Mouse (Mus musculus): ENCODE data around the gene Umps. TPM values are rescaled to one million over a fixed set of nuclear protein-coding genes. Genes with fewer than 3 reads are reported as not detected.
A peak's percentile ranks its signal among the peaks of the same experiment; 100 is the strongest.

Gene Umps
- polyA plus RNA-seq, 1 experiment, result 18.9 TPM

DNA sequence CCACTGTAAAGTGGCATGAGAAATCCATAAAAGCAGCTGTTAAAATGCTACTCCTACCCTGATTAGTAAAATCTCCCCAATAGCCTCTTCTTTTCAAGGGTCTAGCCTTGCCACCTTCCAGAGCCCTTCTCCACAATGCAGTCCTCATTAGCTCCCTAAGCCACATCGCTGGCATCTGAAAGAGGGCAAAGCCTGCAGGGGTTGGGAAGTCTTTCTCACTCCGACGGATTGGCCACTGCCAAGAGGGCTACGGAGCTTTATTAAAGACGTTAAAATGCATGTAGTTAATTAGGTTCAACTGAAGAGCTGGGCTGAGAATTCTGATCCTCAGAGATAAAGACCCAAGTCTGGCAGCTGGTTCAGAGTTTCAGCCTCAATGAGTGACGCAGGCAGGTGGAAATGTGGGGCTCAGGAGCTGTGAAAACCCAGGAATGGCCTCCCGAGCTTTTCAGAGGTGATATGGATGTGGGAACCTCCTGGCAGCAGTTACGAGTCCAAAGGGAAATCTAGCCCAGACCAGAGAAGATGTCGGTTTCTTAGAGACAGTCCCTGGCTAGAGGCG, 36.8 kb upstream of the Umps start:
- no peaks in the 10 kb centered on the region for H3K36me3 ChIP-seq (ENCODE audit: control insufficient read depth, insufficient read depth)
- no peaks in the 10 kb centered on the region for H3K27me3 ChIP-seq (ENCODE audit: control insufficient read depth, insufficient read depth, insufficient read length)
- no peak overlapping the region for H3ac ChIP-seq (ENCODE audit: control insufficient read depth, insufficient read length)
- no peak for TF ChIP-seq MYOG (IDR thresholded peaks at IDR 0.05; ENCODE audit: control insufficient read depth in 1 of 3, insufficient read depth in 1 of 3, insufficient read length in 2 of 3, low read depth in 2 of 3)
- no peak for TF ChIP-seq SRF (IDR thresholded peaks at IDR 0.05; ENCODE audit: control insufficient read depth, insufficient read length, low read depth)
- no peak for TF ChIP-seq E2F4 (IDR thresholded peaks at IDR 0.05; ENCODE audit: insufficient read depth)
- TF ChIP-seq REST (IDR thresholded peaks at IDR 0.05; ENCODE audit: insufficient read depth, insufficient read length), result no peak
- TF ChIP-seq MYOD1 (IDR thresholded peaks at IDR 0.05; ENCODE audit: control insufficient read depth in 1 of 3, insufficient read length in 2 of 3, low read depth in 2 of 3), result peak; percentile 47 to 82 (median 79)
- no peaks in the 10 kb centered on the region for H3K79me2 ChIP-seq (ENCODE audit: control insufficient read depth, insufficient read depth)
- no peak overlapping the region for H3K4me3 ChIP-seq
- H3K4me2 ChIP-seq (ENCODE audit: low read depth), result no peak overlapping the region

DNA sequence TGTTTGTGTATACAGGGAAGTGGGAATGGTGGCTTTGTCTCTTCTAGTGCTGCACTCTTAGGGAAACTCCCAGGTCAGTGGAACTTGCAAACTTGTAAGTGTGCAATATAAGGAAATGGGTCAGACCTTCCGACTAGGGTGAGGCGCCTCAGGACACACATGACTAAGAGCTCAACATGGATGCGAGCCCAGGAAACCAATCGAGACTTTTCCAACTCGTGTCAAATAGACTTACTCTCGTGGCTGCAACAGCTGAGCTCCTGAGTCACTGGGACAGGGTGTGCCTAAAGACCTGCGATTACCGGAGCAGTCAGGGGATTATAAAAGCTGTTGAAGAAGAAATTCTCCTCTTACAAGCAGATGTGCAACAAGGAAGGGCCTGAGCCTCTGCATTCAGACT, 33.9 kb upstream of the Umps start:
- peak overlapping the region; percentile 13 for H3K4me2 ChIP-seq (ENCODE audit: low read depth)
- H3K79me2 ChIP-seq (ENCODE audit: control insufficient read depth, insufficient read depth), result no peaks in the 10 kb centered on the region
- H3K27me3 ChIP-seq (ENCODE audit: control insufficient read depth, insufficient read depth, insufficient read length), result peaks cover 6% of the 10 kb centered on the region
- no peak for TF ChIP-seq POLR2AphosphoS2 (IDR thresholded peaks at IDR 0.05; ENCODE audit: insufficient read length, low read depth)
- TF ChIP-seq POLR2A (IDR thresholded peaks at IDR 0.05; ENCODE audit: insufficient read length, low read depth), result no peak
- no peak for TF ChIP-seq USF1 (IDR thresholded peaks at IDR 0.05; ENCODE audit: low read depth)
- TF ChIP-seq MYOG (IDR thresholded peaks at IDR 0.05; ENCODE audit: control insufficient read depth in 1 of 3, insufficient read depth in 1 of 3, insufficient read length in 2 of 3, low read depth in 2 of 3), result no peak
- no peak for TF ChIP-seq TCF12 (IDR thresholded peaks at IDR 0.05; ENCODE audit: insufficient read depth, poor library complexity, severe bottlenecking)
- no peak for TF ChIP-seq REST (IDR thresholded peaks at IDR 0.05; ENCODE audit: insufficient read depth, insufficient read length)
- TF ChIP-seq SRF (IDR thresholded peaks at IDR 0.05; ENCODE audit: control insufficient read depth, insufficient read length, low read depth), result no peak
- TF ChIP-seq CEBPB (IDR thresholded peaks at IDR 0.05; ENCODE audit: insufficient read depth, poor library complexity, severe bottlenecking), result no peak
- TF ChIP-seq E2F4 (IDR thresholded peaks at IDR 0.05; ENCODE audit: insufficient read depth), result no peak
- TF ChIP-seq TCF3 (IDR thresholded peaks at IDR 0.05; ENCODE audit: insufficient read length, low read depth), result no peak
- TF ChIP-seq MYOD1 (IDR thresholded peaks at IDR 0.05; ENCODE audit: control insufficient read depth in 1 of 3, insufficient read length in 2 of 3, low read depth in 2 of 3), result no peak
- no peak for TF ChIP-seq MAX (IDR thresholded peaks at IDR 0.05; ENCODE audit: low read depth)
- H3ac ChIP-seq (ENCODE audit: control insufficient read depth, insufficient read length), result no peak overlapping the region
- no peak overlapping the region for H3K4me3 ChIP-seq
- no peaks in the 10 kb centered on the region for H3K36me3 ChIP-seq (ENCODE audit: control insufficient read depth, insufficient read depth)

DNA sequence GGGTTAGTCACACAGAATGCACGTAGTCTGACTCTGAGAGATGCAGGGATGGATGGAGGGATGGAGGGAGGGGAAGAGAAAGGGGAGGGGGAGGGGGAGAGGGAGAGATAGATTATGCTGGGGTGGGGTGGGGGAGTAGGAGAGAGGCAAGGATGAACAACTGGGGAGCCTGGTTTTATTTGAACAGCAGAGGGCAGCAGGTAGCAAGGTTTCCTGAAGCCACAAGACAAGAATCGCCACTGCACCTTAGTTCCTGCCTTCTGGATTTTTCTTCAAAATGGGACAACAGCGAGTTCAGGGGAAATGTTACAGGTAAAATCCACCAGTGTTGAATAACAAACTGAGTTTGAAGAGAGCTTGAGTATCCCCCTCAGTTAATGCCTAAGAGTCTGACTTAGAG, 32.5 kb upstream of the Umps start:
- Histone ChIP-seq H3K4me2 (ENCODE audit: low read depth) (no peak overlapping the region), H3ac (ENCODE audit: control insufficient read depth, insufficient read length) (no peak overlapping the region), H3K36me3 (ENCODE audit: control insufficient read depth, insufficient read depth) (no peaks in the 10 kb centered on the region), H3K4me3 (no peak overlapping the region), H3K27me3 (ENCODE audit: control insufficient read depth, insufficient read depth, insufficient read length) (peaks cover 6% of the 10 kb centered on the region), H3K79me2 (ENCODE audit: control insufficient read depth, insufficient read depth) (no peaks in the 10 kb centered on the region)
- TF ChIP-seq POLR2A (IDR thresholded peaks at IDR 0.05; ENCODE audit: insufficient read length, low read depth) (no peak), MYOD1 (IDR thresholded peaks at IDR 0.05; ENCODE audit: control insufficient read depth in 1 of 3, insufficient read length in 2 of 3, low read depth in 2 of 3) (no peak), MYOG (IDR thresholded peaks at IDR 0.05; ENCODE audit: control insufficient read depth in 1 of 3, insufficient read depth in 1 of 3, insufficient read length in 2 of 3, low read depth in 2 of 3) (no peak), MAX (IDR thresholded peaks at IDR 0.05; ENCODE audit: low read depth) (no peak), TCF3 (IDR thresholded peaks at IDR 0.05; ENCODE audit: insufficient read length, low read depth) (no peak), E2F4 (IDR thresholded peaks at IDR 0.05; ENCODE audit: insufficient read depth) (no peak), REST (IDR thresholded peaks at IDR 0.05; ENCODE audit: insufficient read depth, insufficient read length) (no peak), USF1 (IDR thresholded peaks at IDR 0.05; ENCODE audit: low read depth) (no peak), TCF12 (IDR thresholded peaks at IDR 0.05; ENCODE audit: insufficient read depth, poor library complexity, severe bottlenecking) (no peak), SRF (IDR thresholded peaks at IDR 0.05; ENCODE audit: control insufficient read depth, insufficient read length, low read depth) (no peak), POLR2AphosphoS2 (IDR thresholded peaks at IDR 0.05; ENCODE audit: insufficient read length, low read depth) (no peak), CEBPB (IDR thresholded peaks at IDR 0.05; ENCODE audit: insufficient read depth, poor library complexity, severe bottlenecking) (no peak)

DNA sequence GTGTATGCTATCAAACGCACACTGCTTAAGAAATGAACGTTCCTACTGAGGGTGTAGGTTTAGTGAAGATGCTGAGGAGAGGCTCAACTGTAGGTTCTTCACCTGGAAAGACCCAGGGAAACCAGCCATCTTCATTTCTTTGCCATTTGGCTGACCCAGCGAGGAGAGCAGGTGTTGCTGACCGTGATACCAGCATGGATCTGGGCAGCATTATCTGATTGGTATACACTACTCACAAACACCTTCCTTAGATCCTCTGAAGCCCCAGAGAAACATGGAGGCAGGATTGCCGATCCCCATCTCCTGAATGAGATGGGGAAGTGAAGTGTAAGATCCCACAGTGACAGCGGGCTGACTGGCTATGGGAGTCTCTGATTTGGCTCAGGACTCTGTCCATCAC, 31.2 kb upstream of the Umps start:
- H3K4me3 ChIP-seq, result no peak overlapping the region
- H3ac ChIP-seq (ENCODE audit: control insufficient read depth, insufficient read length), result no peak overlapping the region
- peaks cover 6% of the 10 kb centered on the region for H3K27me3 ChIP-seq (ENCODE audit: control insufficient read depth, insufficient read depth, insufficient read length)
- no peaks in the 10 kb centered on the region for H3K79me2 ChIP-seq (ENCODE audit: control insufficient read depth, insufficient read depth)
- no peaks in the 10 kb centered on the region for H3K36me3 ChIP-seq (ENCODE audit: control insufficient read depth, insufficient read depth)
- no peak for TF ChIP-seq POLR2AphosphoS2 (IDR thresholded peaks at IDR 0.05; ENCODE audit: insufficient read length, low read depth)
- no peak for TF ChIP-seq TCF3 (IDR thresholded peaks at IDR 0.05; ENCODE audit: insufficient read length, low read depth)
- TF ChIP-seq POLR2A (IDR thresholded peaks at IDR 0.05; ENCODE audit: insufficient read length, low read depth), result no peak
- no peak for TF ChIP-seq SRF (IDR thresholded peaks at IDR 0.05; ENCODE audit: control insufficient read depth, insufficient read length, low read depth)
- no peak for TF ChIP-seq USF1 (IDR thresholded peaks at IDR 0.05; ENCODE audit: low read depth)
- no peak for TF ChIP-seq CEBPB (IDR thresholded peaks at IDR 0.05; ENCODE audit: insufficient read depth, poor library complexity, severe bottlenecking)
- TF ChIP-seq TCF12 (IDR thresholded peaks at IDR 0.05; ENCODE audit: insufficient read depth, poor library complexity, severe bottlenecking), result no peak
- TF ChIP-seq MAX (IDR thresholded peaks at IDR 0.05; ENCODE audit: low read depth), result no peak
- TF ChIP-seq E2F4 (IDR thresholded peaks at IDR 0.05; ENCODE audit: insufficient read depth), result no peak
- no peak for TF ChIP-seq MYOD1 (IDR thresholded peaks at IDR 0.05; ENCODE audit: control insufficient read depth in 1 of 3, insufficient read length in 2 of 3, low read depth in 2 of 3)
- TF ChIP-seq REST (IDR thresholded peaks at IDR 0.05; ENCODE audit: insufficient read depth, insufficient read length), result no peak
- TF ChIP-seq MYOG (IDR thresholded peaks at IDR 0.05; ENCODE audit: control insufficient read depth in 1 of 3, insufficient read depth in 1 of 3, insufficient read length in 2 of 3, low read depth in 2 of 3), result no peak
- H3K4me2 ChIP-seq (ENCODE audit: low read depth), result no peak overlapping the region
